Mouse (Mus musculus) lung, postnatal 14 days (tissue): Measurements from ENCODE around the gene Tgfbrap1.
A peak's percentile ranks its signal among the peaks of the same experiment; 100 is the strongest.
"Not testable (repeated sequence)": the region's sequence is repeated elsewhere in the genome, so short reads cannot be mapped to it uniquely, and the experiment has no call there.

Experiments used
- DNase-seq: peaks from one replicate; pipeline ENCODE4 v3.0.0; 2021

Tgfbrap1 gene

GRCm38 (mm10) chr1:43108729-43109128 is 10.3 kb upstream of the Tgfbrap1 start:
- DNase-seq, result no peak

DNA sequence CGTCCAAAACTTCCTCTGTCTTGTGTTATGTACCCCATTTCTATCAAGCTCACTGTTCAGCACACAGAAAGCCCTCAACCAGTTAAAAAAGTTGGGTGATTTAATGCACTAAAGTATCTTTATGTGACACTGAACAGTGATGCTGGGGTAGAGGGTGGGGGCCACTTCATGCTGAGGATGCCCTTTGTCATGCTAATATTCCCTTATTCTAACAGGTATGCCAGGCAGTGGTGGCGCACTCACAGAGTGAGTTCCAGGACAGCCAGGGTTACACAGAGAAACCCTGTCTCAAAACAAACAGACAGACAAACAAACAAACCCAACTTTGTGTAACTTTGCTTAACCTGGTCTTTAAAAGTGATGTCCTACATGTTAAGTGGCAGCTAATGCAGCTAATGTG is 4.2 kb downstream of the Tgfbrap1 start:
- no peak for DNase-seq

GRCm38 (mm10) chr1:43092056-43093015 is 6.1 kb downstream of the Tgfbrap1 start:
- peak; percentile 70 for DNase-seq

GRCm38 (mm10) chr1:43091306-43092055 is 7.0 kb downstream of the Tgfbrap1 start:
- DNase-seq, result no peak

DNA sequence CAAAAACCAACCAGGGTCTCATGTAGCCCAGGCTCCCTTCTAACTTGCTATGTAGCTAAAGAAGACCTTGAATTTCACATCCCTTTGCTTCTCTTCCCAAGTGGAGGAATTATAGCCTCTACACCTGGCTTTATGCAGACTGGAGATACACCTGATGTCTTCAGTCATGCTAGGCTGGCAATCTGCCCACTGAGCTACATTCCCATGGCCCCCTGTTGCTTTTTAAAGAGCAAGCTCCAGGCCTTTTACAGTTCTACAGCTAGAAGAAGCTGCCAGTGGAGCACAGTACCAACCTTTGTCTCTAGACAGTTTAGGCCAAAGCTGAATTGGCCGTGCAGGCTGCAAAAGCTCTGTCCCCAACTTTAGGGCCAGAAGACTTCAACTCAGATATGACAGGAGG is 8.0 kb downstream of the Tgfbrap1 start:
- no peak for DNase-seq

- DNase-seq, result no peak
These were observed 15.5 kb downstream of the Tgfbrap1 start for GRCm38 (mm10) chr1:43082946-43083345.

DNA sequence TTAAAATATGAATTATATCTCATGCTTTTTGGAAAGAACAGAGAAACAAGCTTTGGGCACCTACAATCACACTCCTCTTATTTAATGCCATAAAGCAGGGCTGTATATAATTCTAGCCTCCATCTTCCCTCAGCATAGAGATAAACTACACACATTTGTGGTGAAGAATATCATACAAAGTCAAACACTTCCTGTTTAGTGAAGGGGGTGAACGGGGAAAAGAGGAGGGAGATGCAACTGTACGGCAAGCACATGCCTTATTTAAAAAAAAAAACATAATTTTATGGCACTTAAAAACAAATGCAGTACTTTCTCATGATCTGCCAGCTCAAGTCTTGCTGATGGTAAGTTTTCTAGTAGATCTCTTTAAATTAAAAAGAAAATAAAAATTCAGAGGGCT is 20.3 kb downstream of the Tgfbrap1 start:
- no peak for DNase-seq

DNA sequence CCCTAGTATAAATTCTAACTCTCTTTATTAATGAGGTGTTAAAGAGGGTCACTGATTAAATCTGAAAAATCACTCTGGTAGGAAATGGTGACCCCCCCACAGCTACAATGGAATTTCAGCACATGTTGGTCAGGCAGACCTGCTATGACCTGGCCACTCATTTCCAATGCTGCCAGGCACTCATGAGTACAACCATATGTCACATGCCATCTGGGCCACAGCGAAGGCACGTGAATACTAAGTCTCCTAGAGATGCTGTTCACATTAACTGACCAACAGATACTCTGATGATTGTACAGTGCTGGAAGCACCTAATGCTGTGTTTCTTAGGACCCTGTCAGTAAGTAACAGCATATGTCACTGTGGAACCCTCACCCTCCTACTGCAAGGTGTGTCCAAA is 23.6 kb downstream of the Tgfbrap1 start:
- DNase-seq, result no peak

GRCm38 (mm10) chr1:43072561-43072960 is 25.9 kb downstream of the Tgfbrap1 start:
- no peak for DNase-seq

- DNase-seq, result no peak
These were observed 26.4 kb downstream of the Tgfbrap1 start for GRCm38 (mm10) chr1:43072028-43072427.

GRCm38 (mm10) chr1:43070726-43071125 is 27.7 kb downstream of the Tgfbrap1 start:
- peak; percentile 13 for DNase-seq

DNA sequence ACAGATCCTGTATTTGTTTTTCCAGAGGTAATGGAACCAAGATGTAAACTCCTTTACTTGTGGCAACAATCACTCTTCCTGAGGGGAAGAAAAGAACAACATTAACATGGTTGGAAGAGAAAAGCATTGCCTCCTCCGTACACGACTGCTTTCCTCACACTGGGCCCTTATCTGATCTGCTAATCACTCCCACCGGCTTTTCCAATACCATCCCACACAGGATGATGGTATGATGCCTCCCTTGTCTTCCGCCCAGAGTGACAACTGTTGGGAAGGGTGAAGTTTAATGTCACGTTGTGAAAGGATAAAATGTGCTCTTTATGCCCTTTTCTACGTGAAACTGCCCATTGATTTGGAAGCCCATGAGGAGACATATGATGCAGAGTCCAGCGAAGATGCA is 30.9 kb downstream of the Tgfbrap1 start:
- no peak for DNase-seq

DNA sequence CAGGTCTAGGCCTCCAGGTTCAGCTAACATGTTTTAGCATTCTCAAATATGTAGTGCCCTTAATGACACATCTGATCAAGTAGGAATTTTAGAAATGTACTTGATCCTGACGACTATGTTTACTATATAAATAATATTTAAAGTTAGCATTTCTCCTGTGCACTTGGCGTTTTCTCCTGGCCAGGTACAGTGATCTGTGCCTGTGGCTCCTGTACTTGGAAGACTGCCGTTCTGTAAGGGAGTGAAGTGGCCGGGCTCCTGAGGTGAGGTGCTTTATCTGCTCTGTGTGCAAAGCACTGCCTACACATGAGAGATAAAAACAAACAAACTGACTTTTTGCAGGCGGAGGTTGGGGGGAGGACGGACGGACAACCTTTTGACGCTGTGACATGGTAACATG is 31.9 kb downstream of the Tgfbrap1 start:
- no peak for DNase-seq

DNA sequence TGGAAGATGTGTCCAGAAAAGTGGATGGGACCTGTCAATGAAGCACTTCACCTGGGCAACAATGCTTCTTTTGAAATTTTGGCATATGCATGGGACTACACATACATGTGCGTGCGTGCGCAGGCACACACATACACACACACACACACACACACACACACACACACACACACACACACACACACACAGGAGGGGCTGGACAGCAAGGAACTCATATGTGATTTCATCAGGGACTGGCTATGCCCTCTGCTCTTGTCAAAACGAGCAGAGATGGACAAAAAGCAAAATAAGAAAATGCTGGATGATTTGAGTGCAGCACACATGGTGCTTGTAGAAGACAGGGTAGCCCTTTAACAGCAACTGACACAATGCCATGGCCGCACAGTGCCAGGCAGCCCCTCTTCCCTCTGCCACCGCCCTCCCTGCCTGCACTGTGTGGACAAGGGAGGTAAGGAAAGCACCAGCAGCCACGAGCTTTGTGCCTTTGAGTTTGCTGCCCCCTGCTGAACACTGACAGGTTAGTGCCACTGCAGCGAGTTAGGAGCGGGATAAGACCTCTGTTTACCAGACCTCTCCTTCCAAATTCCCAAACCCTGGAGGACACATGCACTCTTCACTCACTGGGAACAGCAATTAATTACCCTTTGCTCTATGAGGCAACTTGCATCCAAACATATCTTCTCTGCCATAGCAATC is 32.7 kb downstream of the Tgfbrap1 start:
- DNase-seq, result peak; percentile 78

- DNase-seq, result peak; percentile 16
These were observed 46.5 kb downstream of the Tgfbrap1 start for GRCm38 (mm10) chr1:43051903-43052302.

GRCm38 (mm10) chr1:43047811-43048210 is 50.6 kb downstream of the Tgfbrap1 start:
- DNase-seq, result no peak

- DNase-seq, result no peak
These were observed 51.4 kb downstream of the Tgfbrap1 start for GRCm38 (mm10) chr1:43046990-43047389.

- DNase-seq, result no peak
These were observed 53.0 kb downstream of the Tgfbrap1 start for GRCm38 (mm10) chr1:43045204-43045982.

GRCm38 (mm10) chr1:43042271-43042670 is 56.2 kb downstream of the Tgfbrap1 start:
- no peak for DNase-seq

DNA sequence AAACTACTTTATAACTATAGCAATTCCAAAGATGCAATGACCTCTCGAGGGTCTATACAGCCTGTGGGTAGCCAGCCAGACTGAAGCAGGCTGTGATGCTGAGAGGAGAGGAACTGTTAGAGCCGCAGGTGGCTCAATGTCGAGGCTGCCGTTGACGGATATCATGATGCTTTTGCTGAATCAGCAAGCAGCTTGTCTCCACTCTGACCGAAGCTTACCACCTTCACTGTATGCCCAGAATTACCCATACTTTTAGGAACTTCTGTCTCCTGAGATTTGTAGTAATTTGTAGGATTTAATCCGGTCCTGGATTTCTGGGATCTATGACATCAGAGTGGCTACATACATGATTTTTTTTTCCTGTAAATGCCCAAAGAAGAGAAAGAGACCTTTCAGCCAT is 62.4 kb downstream of the Tgfbrap1 start:
- no peak for DNase-seq

DNA sequence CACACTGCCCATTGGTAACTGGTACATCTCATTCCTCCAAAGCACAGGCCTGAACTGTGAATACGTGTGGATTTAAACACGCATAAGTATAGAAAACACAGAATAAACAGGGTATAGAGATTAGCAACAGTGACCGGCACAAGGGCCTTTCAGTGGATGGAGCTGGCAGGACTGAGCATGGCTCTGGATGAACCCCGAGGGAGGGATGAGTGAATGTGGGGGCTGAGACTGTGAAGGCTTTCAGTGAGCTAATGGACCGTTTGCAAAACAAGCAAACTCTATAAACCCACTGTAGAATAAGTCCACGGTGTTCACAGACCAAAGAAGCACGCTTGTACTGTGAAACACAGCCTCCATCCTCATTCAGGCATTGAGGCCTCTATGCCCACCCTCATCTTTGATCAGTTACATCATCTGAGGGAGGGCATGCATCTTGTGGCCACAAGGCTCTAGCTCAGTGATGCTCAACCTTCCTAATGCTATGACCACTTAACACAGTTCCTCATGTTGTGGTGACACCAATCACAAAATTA is 83.2 kb downstream of the Tgfbrap1 start:
- not testable (repeated sequence) for DNase-seq

- DNase-seq, result no peak
These were observed 88.0 kb downstream of the Tgfbrap1 start for GRCm38 (mm10) chr1:43010461-43010860.
